Mouse (Mus musculus) limb, embryonic 11.5 days (tissue): ENCODE measurements around the gene Efemp1. TPM values are rescaled to one million over a fixed set of nuclear protein-coding genes. Genes with fewer than 3 reads are reported as not detected.

Experiments
- ATAC-seq: fragments of 200-750 bp; cut with Nextera tagmentation; 2 replicates; pipeline ENCODE4 v1.8.0; 2017; ENCODE audit warnings: low read depth; ENCODE audit not compliant: insufficient number of reproducible peaks, low FRiP score, low TSS enrichment
- DNase-seq: peaks from one replicate; pipeline ENCODE4 v3.0.0-alpha.2; 2015; ENCODE audit warnings: low spot score
- H3K27ac ChIP-seq: fragments of 300-500 bp; sonication (generic); replicated peaks from 2 replicates; pipeline ENCODE4 v1.5.1; 2014; ENCODE audit warnings: low read depth, mild to moderate bottlenecking, low read length
- H3K27me3 ChIP-seq: fragments of 300-500 bp; sonication (generic); 2 replicates; pipeline ENCODE4 v1.6.1; 2014; ENCODE audit warnings: mild to moderate bottlenecking, low read length, mixed read lengths; ENCODE audit not compliant: control insufficient read depth, insufficient read depth
- H3K36me3 ChIP-seq: fragments of 300-500 bp; sonication (generic); 2 replicates; pipeline ENCODE4 v1.6.1; 2014; ENCODE audit warnings: mild to moderate bottlenecking, low read length, moderate library complexity, mixed read lengths; ENCODE audit not compliant: control insufficient read depth, insufficient read depth
- H3K4me1 ChIP-seq: fragments of 300-500 bp; sonication (generic); 2 replicates; pipeline ENCODE4 v1.6.1; 2014; ENCODE audit warnings: low read length, mixed read lengths; ENCODE audit not compliant: control insufficient read depth, insufficient read depth
- H3K4me2 ChIP-seq: fragments of 300-500 bp; sonication (generic); 2 replicates; pipeline ENCODE4 v1.6.1; 2014; ENCODE audit warnings: low read depth, mild to moderate bottlenecking, moderate library complexity; ENCODE audit not compliant: severe bottlenecking
- H3K4me3 ChIP-seq: fragments of 300-500 bp; sonication (generic); 2 replicates; pipeline ENCODE4 v1.5.1; 2014; ENCODE audit warnings: low read depth, low read length
- H3K9ac ChIP-seq: fragments of 300-500 bp; sonication (generic); 2 replicates; pipeline ENCODE4 v1.6.1; 2014; ENCODE audit warnings: mild to moderate bottlenecking, low read length
- H3K9me3 ChIP-seq: fragments of 300-500 bp; sonication (generic); 2 replicates; pipeline ENCODE4 v1.6.1; 2016; ENCODE audit warnings: low read length; ENCODE audit not compliant: control insufficient read depth
- WGBS: fragments of 180-500 bp; shearing (Covaris S2); extraction: QIAGEN DNeasy Blood & Tissue Kit; methylation state at CpG from one replicate; pipeline ENCODE4 v1.1.7; 2014; 5-methylcytosine and 5-hydroxymethylcytosine counted together
- polyA plus RNA-seq: library from polyadenylated mRNA; unstranded; fragments of >200 nt; fragmentation: Nextera tagmentation; extraction: Ambion mirVana; gene quantifications from 2 replicates; pipeline ENCODE4 v1.2.1, GENCODE M21; 2014

Efemp1 gene
- polyA plus RNA-seq, 1 experiment from 2014 or later, result 12.7 TPM

- H3K9me3 ChIP-seq, result no peaks in the 10 kb centered on the region
Measured at GRCm38 (mm10) chr11:28904596-28904995, 51.6 kb downstream of the Efemp1 start.

GRCm38 (mm10) chr11:28906288-28906687 is 53.3 kb downstream of the Efemp1 start:
- H3K9me3 ChIP-seq, result no peaks in the 10 kb centered on the region
- H3K36me3 ChIP-seq, result no peaks in the 10 kb centered on the region
- H3K4me2 ChIP-seq, result no peak overlapping the region
- no peaks in the 10 kb centered on the region for H3K27me3 ChIP-seq
- H3K4me1 ChIP-seq, result no peaks in the 10 kb centered on the region
- no peak overlapping the region for H3K9ac ChIP-seq
- ATAC-seq, result no peak
- H3K4me3 ChIP-seq, result no peak overlapping the region
- no peak for DNase-seq
- 86% methylated on average over 3 of the region's 3 CpGs for WGBS
- H3K27ac ChIP-seq, result no peak overlapping the region

More at GRCm38 (mm10) chr11:28904596-28904995, 51.6 kb downstream of the Efemp1 start:
- ATAC-seq (no peak), DNase-seq (no peak)
- H3K4me1 ChIP-seq, result no peaks in the 10 kb centered on the region
- H3K4me2 ChIP-seq, result no peak overlapping the region
- no peaks in the 10 kb centered on the region for H3K27me3 ChIP-seq
- H3K9ac ChIP-seq, result no peak overlapping the region
- no peak overlapping the region for H3K4me3 ChIP-seq
- WGBS, result 83% methylated on average over 2 of the region's 2 CpGs
- no peaks in the 10 kb centered on the region for H3K36me3 ChIP-seq
- H3K27ac ChIP-seq, result no peak overlapping the region

- WGBS, result 69% methylated on average over 3 of the region's 3 CpGs
- H3K27me3 ChIP-seq, result no peaks in the 10 kb centered on the region
- no peaks in the 10 kb centered on the region for H3K36me3 ChIP-seq
- ATAC-seq (no peak), DNase-seq (no peak)
- no peak overlapping the region for H3K4me3 ChIP-seq
- no peaks in the 10 kb centered on the region for H3K4me1 ChIP-seq
- no peak overlapping the region for H3K4me2 ChIP-seq
- no peaks in the 10 kb centered on the region for H3K9me3 ChIP-seq
- H3K27ac ChIP-seq, result no peak overlapping the region
- H3K9ac ChIP-seq, result no peak overlapping the region
Measured at GRCm38 (mm10) chr11:28908908-28909545, 56.0 kb downstream of the Efemp1 start.

- Histone ChIP-seq H3K27ac (no peak overlapping the region), H3K9ac (no peak overlapping the region), H3K27me3 (no peaks in the 10 kb centered on the region), H3K36me3 (no peaks in the 10 kb centered on the region), H3K9me3 (no peaks in the 10 kb centered on the region), H3K4me1 (no peaks in the 10 kb centered on the region), H3K4me3 (no peak overlapping the region), H3K4me2 (no peak overlapping the region)
- DNase-seq (no peak), ATAC-seq (no peak)
- WGBS, result 86% methylated on average over 3 of the region's 3 CpGs
Measured at GRCm38 (mm10) chr11:28912469-28913138, 59.6 kb downstream of the Efemp1 start.

GRCm38 (mm10) chr11:28934449-28934848 is 81.4 kb downstream of the Efemp1 start:
- H3K4me3 ChIP-seq, result no peak overlapping the region
- H3K36me3 ChIP-seq, result no peaks in the 10 kb centered on the region
- ATAC-seq (no peak), DNase-seq (no peak)
- H3K9ac ChIP-seq, result no peak overlapping the region
- H3K27ac ChIP-seq, result no peak overlapping the region
- H3K4me2 ChIP-seq, result no peak overlapping the region
- H3K4me1 ChIP-seq, result no peaks in the 10 kb centered on the region
- H3K9me3 ChIP-seq, result no peaks in the 10 kb centered on the region
- H3K27me3 ChIP-seq, result no peaks in the 10 kb centered on the region

- no peak overlapping the region for H3K4me2 ChIP-seq
- H3K27me3 ChIP-seq, result no peaks in the 10 kb centered on the region
- no peaks in the 10 kb centered on the region for H3K36me3 ChIP-seq
- no peaks in the 10 kb centered on the region for H3K4me1 ChIP-seq
- no peaks in the 10 kb centered on the region for H3K9me3 ChIP-seq
- 81% methylated on average over 1 of the region's 1 CpGs for WGBS
- H3K4me3 ChIP-seq, result no peak overlapping the region
- H3K27ac ChIP-seq, result no peak overlapping the region
- DNase-seq (no peak), ATAC-seq (no peak)
- H3K9ac ChIP-seq, result no peak overlapping the region
Measured at GRCm38 (mm10) chr11:28939651-28940050, 86.6 kb downstream of the Efemp1 start.

GRCm38 (mm10) chr11:28951586-28952210 is 98.7 kb downstream of the Efemp1 start:
- 78% methylated on average over 2 of the region's 2 CpGs for WGBS
- no peak for DNase-seq

GRCm38 (mm10) chr11:28954673-28955304 is 101.8 kb downstream of the Efemp1 start:
- Histone ChIP-seq H3K36me3 (no peaks in the 10 kb centered on the region), H3K9ac (no peak overlapping the region), H3K4me2 (no peak overlapping the region), H3K9me3 (no peaks in the 10 kb centered on the region), H3K27ac (no peak overlapping the region), H3K4me3 (no peak overlapping the region), H3K4me1 (no peaks in the 10 kb centered on the region), H3K27me3 (no peaks in the 10 kb centered on the region)
- DNase-seq (peak; percentile 26), ATAC-seq (no peak; the same call in 1 of the 2 replicates)
- WGBS, result 58% methylated on average over 6 of the region's 6 CpGs

More at GRCm38 (mm10) chr11:28951586-28952210, 98.7 kb downstream of the Efemp1 start:
- H3K4me2 ChIP-seq, result no peak overlapping the region
- H3K9ac ChIP-seq, result no peak overlapping the region
- H3K4me1 ChIP-seq, result no peaks in the 10 kb centered on the region
- H3K9me3 ChIP-seq, result no peaks in the 10 kb centered on the region
- H3K27me3 ChIP-seq, result no peaks in the 10 kb centered on the region
- H3K27ac ChIP-seq, result no peak overlapping the region
- H3K4me3 ChIP-seq, result no peak overlapping the region
- no peaks in the 10 kb centered on the region for H3K36me3 ChIP-seq
- ATAC-seq, result no peak
